In the genomic region with DNA sequence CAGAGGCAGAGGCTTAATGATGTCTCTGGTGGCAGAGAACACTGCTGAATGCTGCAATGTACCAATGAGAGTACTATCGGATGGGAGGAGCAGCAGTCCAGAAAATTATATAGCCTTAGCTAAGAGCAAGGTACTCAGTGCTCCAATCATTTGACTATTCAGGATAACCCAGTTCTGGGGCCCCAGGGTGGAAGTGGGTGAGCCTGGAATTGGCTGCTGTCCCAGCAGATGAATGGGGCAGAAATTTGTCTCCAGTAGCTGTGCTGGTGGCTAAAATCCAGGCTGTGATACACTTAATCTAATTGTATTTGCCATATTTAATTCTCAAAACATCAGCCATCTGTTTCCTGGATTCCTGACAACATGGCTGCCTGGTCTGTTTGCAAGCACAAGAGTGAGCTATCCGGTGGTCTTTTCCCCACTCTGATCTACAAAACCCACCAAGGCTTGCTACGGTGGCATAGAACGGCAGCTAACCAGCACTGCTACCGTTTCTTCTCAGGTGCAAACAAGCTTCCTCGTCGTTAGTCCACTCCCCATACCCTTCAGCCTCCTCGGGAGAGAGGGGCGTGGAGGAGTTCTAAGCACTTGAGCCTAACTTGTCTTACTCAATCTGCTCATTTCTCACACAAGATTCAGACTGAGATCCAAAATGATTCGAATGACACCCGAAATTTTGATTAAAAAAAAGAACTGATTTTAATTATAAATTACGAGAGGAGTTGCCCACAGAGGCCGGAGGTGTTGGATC, we compare ENCODE assay signal across 8 mouse cellular contexts. TPM values are rescaled to one million over a fixed set of nuclear protein-coding genes. Genes with fewer than 3 reads are reported as not detected.
DNase-seq lines count a peak whose midpoint lies in the region; ATAC-seq lines count a peak whose summit lies in the region.

No protein-coding gene starts in this region.

- no peak overlapping the region for H3K27ac ChIP-seq in heart, embryonic 10.5 days
- peak overlapping the region; percentile 49 for H3K27ac ChIP-seq in embryonic facial prominence, embryonic 15.5 days (replicated peaks)
- peak overlapping the region; percentile 57; the same call in 1 of the 2 replicates for H3K27ac ChIP-seq in stomach, embryonic 16.5 days (ENCODE audit: low read length)

- no peak overlapping the region for H3K4me2 ChIP-seq in embryonic facial prominence, embryonic 15.5 days (replicated peaks)
- H3K4me2 ChIP-seq in stomach, embryonic 16.5 days (ENCODE audit: low read depth, low read length) = no peak overlapping the region

- H3K4me1 ChIP-seq in heart, embryonic 10.5 days = 0 out of 2 replicates have a peak, but pooled peaks cover 6% of the 10 kb centered on the region
- H3K4me1 ChIP-seq in embryonic facial prominence, embryonic 15.5 days = peaks cover 39% of the 10 kb centered on the region
- peaks cover 7% of the 10 kb centered on the region for H3K4me1 ChIP-seq in stomach, embryonic 16.5 days (ENCODE audit: control insufficient read depth, insufficient read depth, low read length)

- DNase-seq in heart, adult 8-10 months (ENCODE audit: low spot score) = peak; percentile 7
- DNase-seq in heart, embryonic 10.5 days (ENCODE audit: low spot score) = no peak
- DNase-seq in right cerebral cortex, postnatal 10 days (ENCODE audit: low spot score in 2 of 2) = peak; percentile 20 to 46
- DNase-seq in right cerebral cortex, postnatal 25 days = no peak
- no peak for DNase-seq in embryo, embryonic 9.5 days (ENCODE audit: extremely low spot score)
- no peak for DNase-seq in natural killer cell, adult 2 months (ENCODE audit: low spot score in 2 of 2)

- 86% methylated on average over 13 of the region's 13 CpGs for WGBS in heart, embryonic 10.5 days
- 66% methylated on average over 13 of the region's 13 CpGs for WGBS in embryonic facial prominence, embryonic 15.5 days
- WGBS in stomach, embryonic 16.5 days = 71% methylated on average over 13 of the region's 13 CpGs

- H3K9me3 ChIP-seq in heart, embryonic 10.5 days = no peaks in the 10 kb centered on the region
- H3K9me3 ChIP-seq in embryonic facial prominence, embryonic 15.5 days (replicated peaks) = no peaks in the 10 kb centered on the region
- H3K9me3 ChIP-seq in stomach, embryonic 16.5 days (replicated peaks; ENCODE audit: control insufficient read depth, low read length) = no peaks in the 10 kb centered on the region

- H3K9ac ChIP-seq in embryonic facial prominence, embryonic 15.5 days = no peak overlapping the region
- peak overlapping the region; percentile 16; the same call in 1 of the 2 replicates for H3K9ac ChIP-seq in stomach, embryonic 16.5 days (ENCODE audit: low read length)

- ATAC-seq in embryonic facial prominence, embryonic 15.5 days (ENCODE audit: insufficient number of reproducible peaks, low FRiP score, low TSS enrichment, low read depth) = no peak
- no peak for ATAC-seq in stomach, embryonic 16.5 days (ENCODE audit: insufficient read depth, low FRiP score)

- no peaks in the 10 kb centered on the region for H3K27me3 ChIP-seq in heart, embryonic 10.5 days (ENCODE audit: insufficient read depth, poor library complexity, severe bottlenecking)
- H3K27me3 ChIP-seq in embryonic facial prominence, embryonic 15.5 days = no peaks in the 10 kb centered on the region
- no peaks in the 10 kb centered on the region for H3K27me3 ChIP-seq in stomach, embryonic 16.5 days (ENCODE audit: control insufficient read depth, insufficient read depth, low read length)

- no peak overlapping the region for H3K4me3 ChIP-seq in heart, embryonic 10.5 days
- H3K4me3 ChIP-seq in embryonic facial prominence, embryonic 15.5 days (replicated peaks) = no peak overlapping the region
- no peak overlapping the region for H3K4me3 ChIP-seq in stomach, embryonic 16.5 days (replicated peaks; ENCODE audit: low read length)

- peaks cover 78% of the 10 kb centered on the region for H3K36me3 ChIP-seq in heart, embryonic 10.5 days
- H3K36me3 ChIP-seq in embryonic facial prominence, embryonic 15.5 days = peaks cover 49% of the 10 kb centered on the region
- peaks cover 11% of the 10 kb centered on the region for H3K36me3 ChIP-seq in stomach, embryonic 16.5 days (ENCODE audit: control insufficient read depth, insufficient read depth, low read length)

RNA-seq across cellular contexts. Expression of a gene that starts 7.5 kb away (rescaled TPM):
- 10 to 100 TPM; 12.8 to 14.6 (median 13.6) TPM for total RNA-seq in heart, adult 8-10 months (2022)
- polyA plus RNA-seq in heart, embryonic 10.5 days (2016; fragmentation: Nextera tagmentation; extraction: Ambion mirVana) = 2.1 and 2.2 TPM in 2 replicates
- 2.2 and 3.3 TPM in 2 replicates for polyA plus RNA-seq in embryonic facial prominence, embryonic 15.5 days (2015; fragmentation: Nextera tagmentation; extraction: Ambion mirVana)
- polyA plus RNA-seq in stomach, embryonic 16.5 days (2015; fragmentation: Nextera tagmentation; extraction: Ambion mirVana) = 2.8 and 3.2 TPM in 2 replicates

RNA-seq across cellular contexts. Expression of a gene that starts 22.4 kb away (rescaled TPM):
- total RNA-seq in heart, adult 8-10 months (2022) = under 1 TPM; 0.28 to 0.55 (median 0.40) TPM
- polyA plus RNA-seq in heart, embryonic 10.5 days (2016; fragmentation: Nextera tagmentation; extraction: Ambion mirVana) = 58.1 and 76.3 TPM in 2 replicates
- 63.6 and 64.2 TPM in 2 replicates for polyA plus RNA-seq in embryonic facial prominence, embryonic 15.5 days (2015; fragmentation: Nextera tagmentation; extraction: Ambion mirVana)
- 44.0 and 50.3 TPM in 2 replicates for polyA plus RNA-seq in stomach, embryonic 16.5 days (2015; fragmentation: Nextera tagmentation; extraction: Ambion mirVana)

Comparison
In these comparisons a context has a peak if more than half of its experiments do, and no peak if none do; other contexts are left out.
1. DNase-seq: peak in heart, adult 8-10 months (single experiment) and right cerebral cortex, postnatal 10 days (2 of 2); none in heart, embryonic 10.5 days (single experiment), right cerebral cortex, postnatal 25 days (single experiment), embryo, embryonic 9.5 days (single experiment) and natural killer cell, adult 2 months (0 of 2).